Mouse (Mus musculus): ENCODE data around the gene Thbs2.

The Thbs2 gene

DNA sequence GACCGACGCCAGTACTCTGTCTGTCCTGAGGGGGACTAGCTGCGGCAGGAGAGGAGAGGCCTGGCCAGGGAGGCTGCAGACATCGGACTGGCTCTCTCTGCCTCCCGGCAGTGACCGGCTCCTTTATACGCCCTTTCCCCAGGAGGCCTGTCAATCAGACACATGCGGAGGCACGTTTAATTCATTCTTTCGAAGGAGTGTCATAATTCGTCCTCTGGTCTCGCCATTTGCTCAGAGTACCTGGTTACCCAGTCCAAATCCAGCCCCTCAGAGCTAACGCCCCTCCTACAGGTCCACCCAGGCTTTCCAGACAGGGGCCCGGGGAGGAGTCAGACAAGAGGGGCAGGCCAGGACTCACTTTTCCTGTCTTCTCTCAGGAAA lies at the start of gene Thbs2:
TSS of gene Thbs2 (minus strand) at position 242 of the 381 bp plus-strand sequence.
- no peak for DNase-seq (ENCODE audit: low read depth)

DNA sequence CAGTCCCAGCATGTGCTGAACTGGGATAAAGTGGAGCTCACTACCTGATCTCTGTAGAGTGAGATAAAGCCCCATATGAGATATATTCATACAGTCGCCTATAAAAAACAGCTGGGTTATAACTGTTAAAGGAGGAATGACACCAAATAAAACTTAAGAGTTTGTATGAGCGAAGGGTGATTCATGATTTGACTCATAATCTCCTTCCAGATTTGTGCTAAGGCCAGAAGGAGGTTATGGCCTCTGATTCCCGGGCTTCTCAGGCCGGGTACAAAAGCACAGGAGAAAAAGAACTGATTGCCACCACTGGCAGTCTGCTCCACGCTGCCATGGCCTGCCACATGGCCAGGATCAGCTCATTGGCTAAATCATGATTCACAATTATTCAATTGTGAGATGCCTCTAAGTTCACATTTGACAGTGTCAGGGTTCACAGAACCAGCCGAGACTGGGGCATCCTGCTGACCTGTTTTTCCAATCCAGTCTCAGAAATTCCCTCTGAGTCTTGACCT lies 41.5 kb upstream of the Thbs2 start:
- DNase-seq (ENCODE audit: low read depth), result no peak

- DNase-seq (ENCODE audit: low read depth), result no peak
These were observed 40.3 kb upstream of the Thbs2 start for GRCm38 (mm10) chr17:14734380-14734779.

- DNase-seq (ENCODE audit: low read depth), result no peak
These were observed 39.9 kb upstream of the Thbs2 start for GRCm38 (mm10) chr17:14733941-14734340.

GRCm38 (mm10) chr17:14733027-14733426 lies 39.0 kb upstream of the Thbs2 start:
- DNase-seq (ENCODE audit: low read depth), result no peak

DNA sequence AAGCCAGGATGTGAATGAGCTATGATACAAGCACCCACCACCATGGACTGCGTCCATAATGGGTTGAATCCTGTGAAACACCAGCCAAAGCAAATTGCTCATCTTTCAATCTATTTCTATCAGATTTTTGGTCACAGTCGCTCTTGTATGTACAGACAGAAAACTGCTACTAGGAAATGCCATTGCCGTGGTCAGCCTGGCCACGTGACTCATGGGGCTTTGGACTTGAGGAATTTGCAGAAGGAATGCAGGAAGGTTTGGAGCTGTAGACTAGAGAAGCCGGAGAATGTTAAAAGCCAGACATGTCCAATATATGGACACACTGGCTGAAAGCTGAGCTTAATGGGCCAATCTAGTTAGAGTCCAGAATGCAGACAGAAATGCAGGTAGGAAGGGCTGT lies 36.6 kb upstream of the Thbs2 start:
- no peak for DNase-seq (ENCODE audit: low read depth)

DNA sequence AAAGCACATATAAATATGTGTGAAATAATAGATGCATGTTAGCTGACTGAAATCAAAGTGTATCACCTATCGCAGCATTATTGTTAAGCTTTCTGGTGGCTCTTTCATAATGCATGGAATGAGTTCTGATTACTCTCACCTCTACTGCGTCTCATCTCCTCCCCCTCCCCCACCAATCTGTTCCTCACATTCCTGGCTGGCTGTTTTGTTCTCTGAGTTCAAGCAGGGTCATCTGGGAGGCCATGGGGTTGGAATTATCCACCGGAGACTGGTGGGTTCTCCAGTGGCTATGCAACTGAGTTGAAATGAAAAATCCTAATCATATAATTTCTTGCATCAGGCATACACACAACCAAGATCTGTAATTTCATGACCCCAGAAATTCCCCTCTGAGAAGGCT lies 33.4 kb upstream of the Thbs2 start:
- DNase-seq (ENCODE audit: low read depth), result no peak

DNA sequence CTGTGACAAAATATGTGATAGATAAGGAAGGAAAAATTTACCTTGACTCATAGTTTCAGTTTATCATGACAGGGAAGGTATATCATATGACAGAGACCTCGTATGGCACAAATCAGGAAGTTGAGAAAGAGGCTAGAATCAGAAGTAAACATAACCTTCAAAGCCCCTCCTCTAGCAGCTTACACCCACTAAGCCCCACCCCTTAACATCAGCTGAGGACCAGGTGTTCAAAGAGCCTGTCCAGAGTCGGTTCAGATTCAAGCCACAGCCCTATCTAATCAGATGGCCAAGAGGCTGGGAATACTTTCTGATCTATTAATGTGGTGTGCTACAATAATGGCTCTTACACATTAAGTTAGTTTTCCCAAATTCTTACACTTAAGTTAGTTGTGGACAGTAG lies 30.8 kb upstream of the Thbs2 start:
- DNase-seq (ENCODE audit: low read depth), result no peak

DNA sequence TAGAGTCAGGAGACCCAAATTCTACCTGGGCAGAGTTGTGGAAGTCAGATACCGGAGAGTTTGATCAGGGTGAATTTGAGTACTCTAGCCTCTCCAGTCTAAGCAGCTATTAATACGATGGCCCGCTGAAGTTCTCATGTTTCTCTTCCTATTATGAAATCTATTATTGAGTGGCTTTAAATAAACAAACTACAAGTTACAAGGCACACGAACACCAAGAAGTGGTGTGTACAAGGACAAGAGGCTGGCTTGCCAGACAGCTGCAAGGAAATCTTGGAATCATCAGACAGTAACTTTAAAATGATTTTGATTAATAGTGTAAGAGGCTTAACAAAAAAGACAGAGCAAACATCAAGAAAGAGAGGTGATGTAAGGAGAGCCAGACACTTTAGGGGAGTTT lies 27.3 kb upstream of the Thbs2 start:
- DNase-seq (ENCODE audit: low read depth), result no peak

DNA sequence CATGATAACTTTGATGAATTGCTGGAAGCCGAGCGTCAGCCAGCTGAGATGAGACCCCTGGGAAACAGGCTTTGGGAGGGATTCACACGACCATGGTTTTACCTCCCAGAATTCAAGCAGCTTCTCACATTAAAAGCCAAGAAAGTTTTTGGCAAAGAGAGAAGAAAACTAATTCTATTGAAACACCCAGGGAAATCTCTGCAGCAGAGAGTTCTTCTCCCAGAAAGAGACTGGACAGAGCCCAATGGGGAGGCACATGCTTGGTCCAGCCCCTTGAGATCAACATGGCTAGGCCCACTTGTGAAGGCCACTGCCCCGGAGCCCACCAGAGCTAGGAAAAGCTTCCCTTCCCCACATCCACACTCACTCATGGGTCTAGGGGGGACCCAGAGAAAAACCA lies 26.9 kb upstream of the Thbs2 start:
- no peak for DNase-seq (ENCODE audit: low read depth)

DNA sequence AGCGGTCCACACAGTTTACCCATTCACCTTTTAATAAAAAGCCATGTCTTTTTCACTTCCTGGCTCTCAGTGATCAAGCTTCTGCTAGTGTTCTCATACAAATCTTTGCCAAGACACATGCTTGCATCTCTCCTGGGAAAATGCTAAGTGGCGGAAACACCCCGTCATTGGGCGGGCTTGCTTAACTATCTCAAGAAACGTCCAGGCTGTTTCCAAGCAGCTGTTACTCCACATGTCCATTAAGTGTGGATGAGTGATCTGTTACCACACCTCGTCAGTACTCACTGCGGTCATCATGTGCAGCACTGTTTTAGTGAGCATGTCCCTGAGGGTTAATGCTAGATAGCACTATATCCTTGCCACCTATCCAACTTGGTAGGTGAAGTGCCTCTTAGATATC lies 26.2 kb upstream of the Thbs2 start:
- DNase-seq (ENCODE audit: low read depth), result no peak

- no peak for DNase-seq (ENCODE audit: low read depth)
These were observed 24.8 kb upstream of the Thbs2 start for GRCm38 (mm10) chr17:14718801-14719200.

DNA sequence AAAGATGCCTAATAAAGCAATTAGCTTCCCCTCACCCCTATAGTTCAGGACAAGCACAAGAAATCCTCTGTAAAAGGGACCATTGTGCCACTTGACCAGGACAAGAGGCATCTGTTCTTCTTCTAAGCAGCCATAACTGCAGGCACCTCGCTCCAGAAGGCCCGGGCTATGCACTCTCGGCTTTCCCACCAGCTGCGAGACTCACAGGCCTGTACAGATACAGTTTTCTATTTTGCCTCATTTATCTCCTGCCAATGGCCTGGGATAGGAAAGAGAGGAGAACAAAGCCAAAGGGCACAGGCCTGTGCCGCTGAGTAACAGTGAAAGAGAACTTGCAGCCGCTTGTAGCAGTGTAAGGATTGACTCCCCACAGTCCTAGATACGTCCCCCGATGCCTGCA lies 20.7 kb upstream of the Thbs2 start:
- no peak for DNase-seq (ENCODE audit: low read depth)

- no peak for DNase-seq (ENCODE audit: low read depth)
These were observed 20.3 kb upstream of the Thbs2 start for GRCm38 (mm10) chr17:14714374-14714773.

DNA sequence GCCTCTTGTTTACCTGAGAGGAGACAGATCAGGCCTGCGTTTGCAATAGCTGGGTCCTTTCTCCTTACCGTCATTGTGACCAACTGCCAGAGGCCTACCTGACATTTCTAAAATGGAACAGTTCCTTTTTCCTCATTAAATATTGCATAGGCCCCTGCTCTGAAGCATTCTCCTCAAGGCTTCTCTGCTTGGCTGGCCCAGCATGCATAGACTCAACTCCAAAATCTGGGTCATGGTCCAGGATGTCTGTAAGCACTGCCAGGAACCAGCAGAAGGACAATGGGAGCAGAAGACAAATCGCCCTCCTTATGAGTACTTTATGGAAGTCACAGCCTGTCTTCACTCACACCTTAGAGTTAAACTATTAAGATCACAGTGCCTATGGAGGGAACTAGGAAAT lies 17.7 kb upstream of the Thbs2 start:
- DNase-seq (ENCODE audit: low read depth), result no peak

GRCm38 (mm10) chr17:14711032-14711431 lies 17.0 kb upstream of the Thbs2 start:
- no peak for DNase-seq (ENCODE audit: low read depth)

DNA sequence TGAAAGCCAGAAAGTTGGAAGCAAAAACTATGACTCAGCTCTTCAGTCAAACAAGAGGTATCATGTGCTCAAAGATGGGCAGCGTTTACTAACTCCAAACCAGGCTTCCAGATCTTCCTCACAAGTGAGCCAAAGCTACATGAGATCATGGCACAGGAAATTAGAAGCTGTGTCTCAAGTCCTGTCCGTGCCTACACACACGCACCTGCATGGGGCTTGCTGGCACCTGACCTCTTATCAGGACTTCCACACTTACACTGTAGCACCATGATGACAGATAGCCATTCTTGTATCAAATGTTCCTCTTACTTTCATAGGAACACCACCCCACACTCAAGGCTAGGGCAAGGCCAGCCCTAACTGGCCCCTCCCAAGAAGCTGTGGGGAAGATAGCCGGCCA lies 12.0 kb upstream of the Thbs2 start:
- DNase-seq (ENCODE audit: low read depth), result no peak

GRCm38 (mm10) chr17:14705466-14705865 lies 11.4 kb upstream of the Thbs2 start:
- no peak for DNase-seq (ENCODE audit: low read depth)

GRCm38 (mm10) chr17:14703771-14704170 lies 9.7 kb upstream of the Thbs2 start:
- DNase-seq (ENCODE audit: low read depth), result no peak

DNA sequence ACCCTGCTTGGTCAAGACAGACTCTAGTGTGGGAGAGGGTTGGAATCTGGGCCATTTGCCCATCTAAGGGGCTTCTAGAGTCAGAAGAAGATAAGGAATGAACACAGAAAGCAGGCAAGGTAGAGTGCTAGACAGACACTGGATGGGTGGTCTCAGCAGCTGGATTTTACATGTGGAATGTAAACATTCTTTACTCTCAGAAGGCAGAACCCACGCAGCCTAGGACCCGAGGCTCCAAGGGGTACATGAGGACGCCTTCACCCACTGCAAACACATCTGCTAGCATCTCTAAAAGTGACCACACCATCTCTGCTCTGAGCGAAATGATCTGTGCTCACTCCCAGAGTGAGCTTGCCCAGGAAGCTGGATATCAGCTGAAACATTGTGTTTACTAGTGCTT lies 9.2 kb upstream of the Thbs2 start:
- no peak for DNase-seq (ENCODE audit: low read depth)

DNA sequence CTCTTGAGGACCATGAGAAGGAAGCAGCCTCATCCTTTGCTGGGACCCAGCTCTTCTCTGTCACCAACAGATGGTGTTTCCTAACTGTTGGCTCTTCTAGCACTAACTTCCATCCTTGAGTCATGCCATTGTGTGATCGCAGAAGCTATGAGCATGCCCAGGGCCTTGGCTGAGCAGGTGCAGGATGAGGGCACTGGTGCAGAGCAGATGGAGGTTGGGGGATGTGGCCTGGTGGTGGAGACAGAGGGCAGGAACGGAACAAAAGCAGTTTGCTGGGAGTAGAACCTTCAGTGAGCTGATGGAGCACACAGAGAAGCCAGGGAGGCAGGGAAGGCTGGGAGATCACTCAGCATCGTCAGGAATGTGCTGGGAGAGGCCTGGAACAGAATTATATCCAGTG lies 8.7 kb upstream of the Thbs2 start:
- no peak for DNase-seq (ENCODE audit: low read depth)

DNA sequence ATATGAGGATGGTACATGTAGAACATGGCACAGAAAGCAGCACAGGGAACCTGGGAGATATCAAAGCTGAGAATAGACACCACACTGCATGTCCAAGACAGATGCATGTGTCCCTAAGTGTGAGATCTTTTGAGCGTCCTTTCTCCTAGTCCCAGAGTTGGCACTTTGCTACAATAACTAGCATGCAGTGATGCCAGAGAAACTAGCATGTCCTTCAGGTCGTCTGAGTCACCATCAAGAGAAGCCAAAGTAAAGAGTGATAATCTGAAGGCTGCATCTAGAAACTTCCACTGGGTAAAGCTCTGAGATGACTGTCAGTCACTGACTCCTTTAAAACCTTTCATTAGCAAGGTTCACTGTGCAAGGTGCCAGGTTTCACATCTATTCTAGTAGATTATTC lies 7.9 kb upstream of the Thbs2 start:
- DNase-seq (ENCODE audit: low read depth), result no peak

GRCm38 (mm10) chr17:14700204-14700603 lies 6.2 kb upstream of the Thbs2 start:
- no peak for DNase-seq (ENCODE audit: low read depth)

GRCm38 (mm10) chr17:14698188-14698587 lies 4.2 kb upstream of the Thbs2 start:
- no peak for DNase-seq (ENCODE audit: low read depth)

GRCm38 (mm10) chr17:14697096-14697495 lies 3.1 kb upstream of the Thbs2 start:
- DNase-seq (ENCODE audit: low read depth), result no peak
